Mouse (Mus musculus): ENCODE data around the gene Spr. TPM values are rescaled to one million over a fixed set of nuclear protein-coding genes. Genes with fewer than 3 reads are reported as not detected.

The Spr gene
- total and polyA plus RNA-seq, 3 experiments: 44.3 to 69.3 (median 64.4) TPM

DNA sequence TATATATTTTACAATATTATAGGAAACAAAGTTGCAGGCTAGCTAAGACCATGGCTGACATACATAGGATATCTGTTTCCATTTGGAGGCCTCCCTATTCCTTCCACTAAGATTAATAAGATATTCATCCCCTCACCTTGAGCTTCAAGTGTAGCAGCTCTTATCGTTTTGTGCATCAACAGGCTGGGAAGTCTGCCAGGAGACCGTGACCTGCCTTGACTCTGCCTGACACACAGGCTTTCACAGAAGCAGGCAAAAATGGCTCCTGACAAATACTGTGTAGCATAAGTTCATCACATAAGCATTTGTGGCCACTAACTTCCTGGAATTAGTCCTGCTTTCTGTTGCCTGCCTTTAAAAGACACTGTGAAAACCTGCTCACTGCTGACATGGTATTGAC is 41.1 kb downstream of the Spr start:
- TF ChIP-seq MYC (IDR thresholded peaks at IDR 0.05; ENCODE audit: low read depth, low read length): no peak
- TF ChIP-seq BHLHE40 (IDR thresholded peaks at IDR 0.05; ENCODE audit: low read depth, low read length): no peak
- TF ChIP-seq MXI1 (IDR thresholded peaks at IDR 0.05; ENCODE audit: low read depth, low read length): no peak
- TF ChIP-seq MAFK (IDR thresholded peaks at IDR 0.05; ENCODE audit: insufficient replicate concordance, low read length): no peak
- TF ChIP-seq RCOR1 (conservative IDR thresholded peaks at IDR 0.05; ENCODE audit: low read depth, low read length): no peak
- no peak for DNase-seq (ENCODE audit: extremely low read depth)
- no peaks in the 10 kb centered on the region for H3K36me3 ChIP-seq (replicated peaks in 1 of 2; ENCODE audit: control insufficient read depth in 1 of 2, insufficient read depth in 1 of 2, low read length in 1 of 2)
- H3K27ac ChIP-seq (ENCODE audit: insufficient read depth, low read depth): no peak overlapping the region
- no peak overlapping the region for H3K9ac ChIP-seq (ENCODE audit: insufficient read depth, low read depth)
- H3K9me3 ChIP-seq (replicated peaks; ENCODE audit: low read length): no peaks in the 10 kb centered on the region
- H3K4me3 ChIP-seq (replicated peaks in 1 of 3; ENCODE audit: low read depth in 2 of 3, low read length in 2 of 3, poor library complexity in 1 of 3): no peak overlapping the region
- dilution Hi-C loops (cut with MboI; ENCODE audit: extremely low pct_ligation_motif_present, extremely low pct_unique_long_range_greater_than_20kb, low sequenced_read_pairs) (no loop called here), in situ Hi-C loops (cut with MboI; ENCODE audit: low pct_ligation_motif_present, low pct_unique_long_range_greater_than_20kb, low sequenced_read_pairs) (no loop called here)
- H3K4me1 ChIP-seq (ENCODE audit: control insufficient read depth in 1 of 2, insufficient read depth in 2 of 2): no peaks in the 10 kb centered on the region
- peaks cover 54% of the 10 kb centered on the region for H3K27me3 ChIP-seq (replicated peaks)
- H3K4me2 ChIP-seq (ENCODE audit: insufficient read depth, low read depth, poor library complexity, severe bottlenecking): no peak overlapping the region
- H3K79me2 ChIP-seq (replicated peaks; ENCODE audit: control insufficient read depth, extremely low read depth, insufficient read depth, poor library complexity, severe bottlenecking): no peaks in the 10 kb centered on the region

DNA sequence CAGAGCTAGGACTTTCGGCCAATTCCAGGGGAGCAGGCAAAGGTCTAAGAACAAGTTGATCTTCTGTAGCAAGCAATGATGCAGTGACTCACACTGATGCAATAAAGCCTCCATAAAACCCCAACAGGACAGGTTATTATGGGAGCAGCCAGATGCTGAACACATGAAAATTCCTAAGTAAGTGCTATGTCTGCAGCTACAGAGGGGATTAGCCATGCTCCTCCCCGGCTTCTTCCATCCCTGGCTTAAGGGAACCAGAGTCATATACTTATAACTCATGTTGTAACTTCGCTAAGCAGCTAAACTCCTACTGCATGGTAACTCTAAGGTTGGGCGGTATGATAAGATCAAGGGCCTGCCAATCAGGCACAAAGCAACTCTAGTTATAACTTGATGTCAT is 50.1 kb downstream of the Spr start:
- Histone ChIP-seq H3K9me3 (replicated peaks; ENCODE audit: low read length) (no peaks in the 10 kb centered on the region), H3K36me3 (replicated peaks in 1 of 2; ENCODE audit: control insufficient read depth in 1 of 2, insufficient read depth in 1 of 2, low read length in 1 of 2) (no peaks in the 10 kb centered on the region), H3K79me2 (replicated peaks; ENCODE audit: control insufficient read depth, extremely low read depth, insufficient read depth, poor library complexity, severe bottlenecking) (no peaks in the 10 kb centered on the region), H3K9ac (ENCODE audit: insufficient read depth, low read depth) (no peak overlapping the region), H3K27me3 (replicated peaks) (peaks cover 4% of the 10 kb centered on the region), H3K4me1 (ENCODE audit: control insufficient read depth in 1 of 2, insufficient read depth in 2 of 2) (peaks cover 0 to 6% of the 10 kb centered on the region in 2 experiments; a peak in 1 of 4 replicates), H3K4me2 (ENCODE audit: insufficient read depth, low read depth, poor library complexity, severe bottlenecking) (no peak overlapping the region), H3K27ac (ENCODE audit: insufficient read depth, low read depth) (no peak overlapping the region), H3K4me3 (replicated peaks in 1 of 3; ENCODE audit: low read depth in 2 of 3, low read length in 2 of 3, poor library complexity in 1 of 3) (no peak overlapping the region)
- dilution Hi-C loops (cut with MboI; ENCODE audit: extremely low pct_ligation_motif_present, extremely low pct_unique_long_range_greater_than_20kb, low sequenced_read_pairs): no loop called here
- in situ Hi-C loops (cut with MboI; ENCODE audit: low pct_ligation_motif_present, low pct_unique_long_range_greater_than_20kb, low sequenced_read_pairs): no loop called here
- no peak for DNase-seq (ENCODE audit: extremely low read depth)
- TF ChIP-seq MYC (IDR thresholded peaks at IDR 0.05; ENCODE audit: low read depth, low read length) (no peak), MEF2A (IDR thresholded peaks at IDR 0.05; ENCODE audit: borderline replicate concordance, low read depth, low read length) (no peak), GABPA (IDR thresholded peaks at IDR 0.05; ENCODE audit: insufficient replicate concordance, low read depth, low read length) (no peak), ZKSCAN1 (IDR thresholded peaks at IDR 0.05; ENCODE audit: borderline replicate concordance, low read depth, low read length) (no peak), HCFC1 (IDR thresholded peaks at IDR 0.05; ENCODE audit: low read depth, low read length) (no peak), JUND (conservative IDR thresholded peaks at IDR 0.05; ENCODE audit: low read depth, low read length) (no peak), USF1 (IDR thresholded peaks at IDR 0.05; ENCODE audit: low read depth, low read length) (no peak), POLR2AphosphoS2 (IDR thresholded peaks at IDR 0.05; ENCODE audit: low read depth, low read length) (no peak), MAFK (IDR thresholded peaks at IDR 0.05; ENCODE audit: insufficient replicate concordance, low read length) (no peak), POLR2A (IDR thresholded peaks at IDR 0.05; ENCODE audit: low read depth, low read length) (no peak), ZC3H11A (IDR thresholded peaks at IDR 0.05; ENCODE audit: low read depth, low read length) (no peak), CTCF (conservative IDR thresholded peaks at IDR 0.05 in 1 of 2, IDR thresholded peaks at IDR 0.05 in 1 of 2; ENCODE audit: low read depth in 2 of 2, low read length in 2 of 2) (no peak), RCOR1 (conservative IDR thresholded peaks at IDR 0.05; ENCODE audit: low read depth, low read length) (no peak), ZNF384 (IDR thresholded peaks at IDR 0.05; ENCODE audit: low read depth, low read length) (no peak), MAZ (IDR thresholded peaks at IDR 0.05; ENCODE audit: low read depth, low read length) (no peak), TBP (conservative IDR thresholded peaks at IDR 0.05; ENCODE audit: low read depth, low read length) (no peak), NRF1 (IDR thresholded peaks at IDR 0.05; ENCODE audit: low read depth, low read length) (no peak)

All from CH12.LX (cell line).